Mouse (Mus musculus) neural tube, embryonic 14.5 days (tissue): ENCODE data around the gene Zfp518b. TPM values are rescaled to one million over a fixed set of nuclear protein-coding genes. Genes with fewer than 3 reads are reported as not detected.
A peak's percentile ranks its signal among the peaks of the same experiment; 100 is the strongest.

Source experiments
- ATAC-seq: fragments of 200-750 bp; cut with Nextera tagmentation; 2 replicates; pipeline ENCODE4 v1.8.0; 2017; ENCODE audit warnings: low read depth, mild to moderate bottlenecking, moderate TSS enrichment, moderate library complexity
- H3K27ac ChIP-seq: fragments of 300-500 bp; sonication (generic); 2 replicates; pipeline ENCODE4 v1.5.1; 2014; ENCODE audit warnings: low read depth, mild to moderate bottlenecking, control low read depth, low read length, moderate library complexity, mixed read lengths
- H3K27me3 ChIP-seq: fragments of 300-500 bp; sonication (generic); 2 replicates; pipeline ENCODE4 v1.6.1; 2014; ENCODE audit warnings: low read length; ENCODE audit not compliant: control insufficient read depth, insufficient read depth
- H3K36me3 ChIP-seq: fragments of 300-500 bp; sonication (generic); 2 replicates; pipeline ENCODE4 v1.6.1; 2014; ENCODE audit warnings: low read length, mixed read lengths; ENCODE audit not compliant: control insufficient read depth, insufficient read depth
- H3K4me1 ChIP-seq: fragments of 300-500 bp; sonication (generic); 2 replicates; pipeline ENCODE4 v1.6.1; 2014; ENCODE audit warnings: low read length; ENCODE audit not compliant: control insufficient read depth, insufficient read depth
- H3K4me2 ChIP-seq: fragments of 300-500 bp; sonication (generic); 2 replicates; pipeline ENCODE4 v1.6.1; 2014; ENCODE audit warnings: mild to moderate bottlenecking, low read depth, low read length, control low read depth
- H3K4me3 ChIP-seq: fragments of 300-500 bp; sonication (generic); 2 replicates; pipeline ENCODE4 v1.5.1; 2014; ENCODE audit warnings: low read depth, low read length, control low read depth, mixed read lengths
- H3K9ac ChIP-seq: fragments of 300-500 bp; sonication (generic); replicated peaks from 2 replicates; pipeline ENCODE4 v1.6.1; 2014; ENCODE audit warnings: low read depth, mild to moderate bottlenecking, control low read depth, low read length, mixed read lengths
- H3K9me3 ChIP-seq: fragments of 300-500 bp; sonication (generic); 2 replicates; pipeline ENCODE4 v1.6.1; 2016; ENCODE audit warnings: low read length; ENCODE audit not compliant: control insufficient read depth
- WGBS: fragments of 180-500 bp; shearing (Covaris S2); extraction: QIAGEN DNeasy Blood & Tissue Kit; methylation state at CpG from one replicate; pipeline ENCODE4 v1.1.7; 2014; 5-methylcytosine and 5-hydroxymethylcytosine counted together
- polyA plus RNA-seq: library from polyadenylated mRNA; unstranded; fragments of >200 nt; fragmentation: Nextera tagmentation; extraction: Ambion mirVana; gene quantifications from 2 replicates; pipeline ENCODE4 v1.2.1, GENCODE M21; 2014

Zfp518b gene
- polyA plus RNA-seq, 1 experiment from 2014 or later = 37.5 TPM

- WGBS = 87% methylated on average over 6 of the region's 6 CpGs
- Histone ChIP-seq H3K4me2 (no peak overlapping the region), H3K4me3 (no peak overlapping the region), H3K9ac (no peak overlapping the region), H3K36me3 (no peaks in the 10 kb centered on the region), H3K27me3 (no peaks in the 10 kb centered on the region), H3K9me3 (no peaks in the 10 kb centered on the region), H3K27ac (no peak overlapping the region), H3K4me1 (no peaks in the 10 kb centered on the region)
- ATAC-seq = no peak
These were observed 8.2 kb upstream of the Zfp518b start for GRCm38 (mm10) chr5:38692859-38693258.

- 94% methylated on average over 6 of the region's 6 CpGs for WGBS
- H3K4me1 ChIP-seq = no peaks in the 10 kb centered on the region
These were observed 4.6 kb upstream of the Zfp518b start for GRCm38 (mm10) chr5:38689186-38689585.

GRCm38 (mm10) chr5:38687694-38688093 lies 3.1 kb upstream of the Zfp518b start:
- 92% methylated on average over 1 of the region's 1 CpGs for WGBS
- H3K27me3 ChIP-seq = no peaks in the 10 kb centered on the region
- no peaks in the 10 kb centered on the region for H3K9me3 ChIP-seq
- H3K4me1 ChIP-seq = peaks cover 8% of the 10 kb centered on the region; the same call in 1 of the 2 replicates
- H3K27ac ChIP-seq = no peak overlapping the region
- no peak overlapping the region for H3K4me2 ChIP-seq
- ATAC-seq = no peak
- H3K4me3 ChIP-seq = no peak overlapping the region
- no peak overlapping the region for H3K9ac ChIP-seq
- H3K36me3 ChIP-seq = peaks cover under 1% of the 10 kb centered on the region; the same call in 1 of the 2 replicates

More at GRCm38 (mm10) chr5:38689186-38689585, 4.6 kb upstream of the Zfp518b start:
- no peaks in the 10 kb centered on the region for H3K9me3 ChIP-seq
- no peak for ATAC-seq
- H3K27ac ChIP-seq = no peak overlapping the region
- H3K9ac ChIP-seq = no peak overlapping the region
- H3K27me3 ChIP-seq = no peaks in the 10 kb centered on the region
- H3K36me3 ChIP-seq = no peaks in the 10 kb centered on the region
- no peak overlapping the region for H3K4me3 ChIP-seq
- H3K4me2 ChIP-seq = no peak overlapping the region

- H3K36me3 ChIP-seq = no peaks in the 10 kb centered on the region
These were observed 25.8 kb downstream of the Zfp518b start for GRCm38 (mm10) chr5:38658836-38659235.

GRCm38 (mm10) chr5:38656204-38656603 lies 28.4 kb downstream of the Zfp518b start:
- Histone ChIP-seq H3K36me3 (no peaks in the 10 kb centered on the region), H3K4me1 (no peaks in the 10 kb centered on the region), H3K9me3 (no peaks in the 10 kb centered on the region), H3K4me3 (no peak overlapping the region), H3K9ac (no peak overlapping the region), H3K4me2 (no peak overlapping the region), H3K27me3 (no peaks in the 10 kb centered on the region), H3K27ac (no peak overlapping the region)
- WGBS = 70% methylated on average over 6 of the region's 6 CpGs
- no peak for ATAC-seq

More at GRCm38 (mm10) chr5:38658836-38659235, 25.8 kb downstream of the Zfp518b start:
- Histone ChIP-seq H3K4me1 (no peaks in the 10 kb centered on the region), H3K27ac (no peak overlapping the region), H3K27me3 (no peaks in the 10 kb centered on the region), H3K9ac (no peak overlapping the region), H3K4me2 (no peak overlapping the region), H3K9me3 (no peaks in the 10 kb centered on the region), H3K4me3 (no peak overlapping the region)
- 91% methylated on average over 5 of the region's 5 CpGs for WGBS
- ATAC-seq = no peak

- H3K9ac ChIP-seq = no peak overlapping the region
- no peak for ATAC-seq
- WGBS = 76% methylated on average over 12 of the region's 12 CpGs
- no peak overlapping the region for H3K4me2 ChIP-seq
- H3K9me3 ChIP-seq = no peaks in the 10 kb centered on the region
- no peak overlapping the region for H3K27ac ChIP-seq
- no peaks in the 10 kb centered on the region for H3K27me3 ChIP-seq
- H3K4me3 ChIP-seq = no peak overlapping the region
- no peaks in the 10 kb centered on the region for H3K4me1 ChIP-seq
- no peaks in the 10 kb centered on the region for H3K36me3 ChIP-seq
These were observed 29.2 kb downstream of the Zfp518b start for GRCm38 (mm10) chr5:38655421-38655928.

GRCm38 (mm10) chr5:38654571-38654970 lies 30.1 kb downstream of the Zfp518b start:
- no peaks in the 10 kb centered on the region for H3K9me3 ChIP-seq
- no peak overlapping the region for H3K9ac ChIP-seq
- H3K4me2 ChIP-seq = no peak overlapping the region
- H3K4me1 ChIP-seq = no peaks in the 10 kb centered on the region
- no peak overlapping the region for H3K27ac ChIP-seq
- H3K27me3 ChIP-seq = no peaks in the 10 kb centered on the region
- 43% methylated on average over 1 of the region's 1 CpGs for WGBS
- ATAC-seq = no peak
- no peaks in the 10 kb centered on the region for H3K36me3 ChIP-seq
- H3K4me3 ChIP-seq = no peak overlapping the region

GRCm38 (mm10) chr5:38653101-38653500 lies 31.5 kb downstream of the Zfp518b start:
- 73% methylated on average over 2 of the region's 2 CpGs for WGBS

GRCm38 (mm10) chr5:38651455-38651854 lies 33.2 kb downstream of the Zfp518b start:
- ATAC-seq = peak; percentile 60; the same call in 1 of the 2 replicates
- no peak overlapping the region for H3K4me3 ChIP-seq
- no peaks in the 10 kb centered on the region for H3K27me3 ChIP-seq
- no peaks in the 10 kb centered on the region for H3K4me1 ChIP-seq
- H3K27ac ChIP-seq = no peak overlapping the region
- H3K9ac ChIP-seq = no peak overlapping the region
- H3K9me3 ChIP-seq = no peaks in the 10 kb centered on the region
- no peaks in the 10 kb centered on the region for H3K36me3 ChIP-seq
- H3K4me2 ChIP-seq = no peak overlapping the region
- WGBS = 25% methylated on average over 5 of the region's 5 CpGs

More at GRCm38 (mm10) chr5:38653101-38653500, 31.5 kb downstream of the Zfp518b start:
- ATAC-seq = no peak
- Histone ChIP-seq H3K4me1 (no peaks in the 10 kb centered on the region), H3K9me3 (no peaks in the 10 kb centered on the region), H3K36me3 (no peaks in the 10 kb centered on the region), H3K27me3 (no peaks in the 10 kb centered on the region), H3K4me3 (no peak overlapping the region), H3K27ac (no peak overlapping the region), H3K9ac (no peak overlapping the region), H3K4me2 (no peak overlapping the region)
